Mouse (Mus musculus) myocyte (in vitro differentiated cells): Measurements from ENCODE around the gene Cela3b.

Experiments
- CEBPB ChIP-seq: IDR thresholded peaks from 2 replicates; pipeline ENCODE4 v1.6.1; 2011; ENCODE audit warnings: mild to moderate bottlenecking, moderate library complexity; ENCODE audit not compliant: poor library complexity, insufficient read depth, severe bottlenecking
- E2F4 ChIP-seq: IDR thresholded peaks from one replicate; pipeline ENCODE4 v1.6.1; 2011; ENCODE audit warnings: mild to moderate bottlenecking, control low read depth, moderate library complexity; ENCODE audit not compliant: insufficient read depth
- MAX ChIP-seq: IDR thresholded peaks from one replicate; pipeline ENCODE4 v1.6.1; 2011; ENCODE audit warnings: low read depth, mild to moderate bottlenecking, control low read depth
- MYOD1 ChIP-seq, 3 experiments: IDR thresholded peaks; one replicate each; pipeline ENCODE4 v1.6.1; 2011; ENCODE audit warnings: control low read depth in 2 of 3, low read depth in 2 of 3, mild to moderate bottlenecking in 2 of 3, moderate library complexity in 1 of 3; ENCODE audit not compliant: insufficient read length in 2 of 3, control insufficient read depth in 1 of 3
- MYOG ChIP-seq, 3 experiments: IDR thresholded peaks; one replicate each; pipeline ENCODE4 v1.6.1; 2011; ENCODE audit warnings: control low read depth in 2 of 3, low read depth in 2 of 3, mild to moderate bottlenecking in 2 of 3; ENCODE audit not compliant: insufficient read length in 2 of 3, control insufficient read depth in 1 of 3, insufficient read depth in 1 of 3
- POLR2A ChIP-seq: IDR thresholded peaks from one replicate; pipeline ENCODE4 v1.6.1; 2011; ENCODE audit warnings: low read depth, mild to moderate bottlenecking, control low read depth, moderate library complexity; ENCODE audit not compliant: insufficient read length
- POLR2AphosphoS2 ChIP-seq: IDR thresholded peaks from one replicate; pipeline ENCODE4 v1.6.1; 2011; ENCODE audit warnings: low read depth, control low read depth; ENCODE audit not compliant: insufficient read length
- TCF12 ChIP-seq: IDR thresholded peaks from one replicate; pipeline ENCODE4 v1.6.1; 2011; ENCODE audit warnings: mild to moderate bottlenecking, control low read depth; ENCODE audit not compliant: poor library complexity, insufficient read depth, severe bottlenecking
- TCF3 ChIP-seq: IDR thresholded peaks from one replicate; pipeline ENCODE4 v1.6.1; 2011; ENCODE audit warnings: low read depth, control low read depth; ENCODE audit not compliant: insufficient read length
- USF1 ChIP-seq: IDR thresholded peaks from one replicate; pipeline ENCODE4 v1.6.1; 2011; ENCODE audit warnings: low read depth, mild to moderate bottlenecking, control low read depth, moderate library complexity

GRCm38 (mm10) chr4:137393378-137394135 is 36.8 kb downstream of the Cela3b start:
- TF ChIP-seq POLR2A (no peak), POLR2AphosphoS2 (no peak), MYOD1 (IDR thresholded peaks at IDR 0.05; ENCODE audit: control insufficient read depth in 1 of 3, insufficient read length in 2 of 3, low read depth in 2 of 3) (no peak), USF1 (no peak), E2F4 (no peak), MAX (no peak), TCF12 (no peak), TCF3 (no peak), MYOG (IDR thresholded peaks at IDR 0.05; ENCODE audit: control insufficient read depth in 1 of 3, insufficient read depth in 1 of 3, insufficient read length in 2 of 3, low read depth in 2 of 3) (no peak), CEBPB (no peak)
